Mouse (Mus musculus): ENCODE measurements around the gene Llcfc1. TPM values are rescaled to one million over a fixed set of nuclear protein-coding genes. Genes with fewer than 3 reads are reported as not detected.

Gene Llcfc1
- polyA plus RNA-seq (2012; ENCODE audit: insufficient read depth, low replicate concordance) = not detected in 2 replicates

DNA sequence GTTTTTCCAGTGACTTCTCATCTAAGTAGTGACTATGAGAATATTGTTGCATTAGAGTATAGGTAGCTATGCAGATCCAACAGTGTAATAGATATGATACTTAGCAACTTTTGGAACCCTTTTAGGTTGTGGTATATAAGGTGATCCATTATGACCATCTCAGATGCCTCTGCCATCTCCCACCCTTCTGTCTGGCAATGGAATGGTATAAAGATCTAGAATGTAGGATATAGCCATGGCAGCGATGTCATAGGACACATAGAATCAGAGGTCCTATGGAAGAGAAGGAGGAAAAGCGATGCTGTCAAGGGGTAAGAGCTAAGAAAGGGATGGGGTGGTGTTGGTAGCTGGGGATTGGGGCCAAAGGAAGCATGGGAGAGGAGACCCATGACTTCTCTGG, at the start of gene Llcfc1:
Llcfc1 (plus strand) TSS at position 301 of the 400 bp plus-strand sequence.
- no peak for TF ChIP-seq FLI1 (IDR thresholded peaks at IDR 0.05; ENCODE audit: low read length)
- TF ChIP-seq GATA1 (IDR thresholded peaks at IDR 0.05; ENCODE audit: borderline replicate concordance, low read length) = no peak

DNA sequence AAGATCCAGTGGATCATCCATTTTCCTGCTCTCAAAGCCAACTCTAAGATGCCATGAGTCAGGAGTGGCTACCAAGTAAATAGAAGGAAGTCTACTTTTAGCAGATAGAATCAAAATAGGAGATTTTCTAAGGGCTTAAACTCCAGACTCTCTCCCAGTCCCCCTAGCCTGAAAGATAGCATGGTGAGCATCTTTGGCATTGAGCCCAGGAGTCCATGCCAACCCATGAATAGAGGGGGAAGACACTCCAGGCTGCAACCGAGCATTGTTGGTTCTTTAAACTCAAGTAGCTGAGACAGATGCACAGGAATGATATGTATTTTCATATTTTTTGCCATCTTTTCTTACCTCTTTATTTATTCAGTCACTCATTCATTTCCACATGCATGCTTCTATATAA, 49.0 kb upstream of the Llcfc1 start:
- Histone ChIP-seq H3K9me3 (no peaks in the 10 kb centered on the region), H3K4me3 (replicated peaks) (no peak overlapping the region), H3K4me1 (peaks cover 12% of the 10 kb centered on the region), H3K36me3 (replicated peaks; ENCODE audit: low read length) (no peaks in the 10 kb centered on the region), H3K27me3 (replicated peaks) (peaks cover 6% of the 10 kb centered on the region)
- TF ChIP-seq FLI1 (IDR thresholded peaks at IDR 0.05; ENCODE audit: low read length) = no peak
- TF ChIP-seq GATA1 (IDR thresholded peaks at IDR 0.05; ENCODE audit: borderline replicate concordance, low read length) = no peak

More for the DNA sequence above, at the start of gene Llcfc1:
- peaks cover 12% of the 10 kb centered on the region for H3K27me3 ChIP-seq (replicated peaks)
- no peak within 1 kb of the TSS for H3K4me3 ChIP-seq (replicated peaks)
- H3K4me1 ChIP-seq = no peaks in the 10 kb centered on the region
- H3K9me3 ChIP-seq = no peaks in the 10 kb centered on the region
- no peaks in the 10 kb centered on the region for H3K36me3 ChIP-seq (replicated peaks; ENCODE audit: low read length)

DNA sequence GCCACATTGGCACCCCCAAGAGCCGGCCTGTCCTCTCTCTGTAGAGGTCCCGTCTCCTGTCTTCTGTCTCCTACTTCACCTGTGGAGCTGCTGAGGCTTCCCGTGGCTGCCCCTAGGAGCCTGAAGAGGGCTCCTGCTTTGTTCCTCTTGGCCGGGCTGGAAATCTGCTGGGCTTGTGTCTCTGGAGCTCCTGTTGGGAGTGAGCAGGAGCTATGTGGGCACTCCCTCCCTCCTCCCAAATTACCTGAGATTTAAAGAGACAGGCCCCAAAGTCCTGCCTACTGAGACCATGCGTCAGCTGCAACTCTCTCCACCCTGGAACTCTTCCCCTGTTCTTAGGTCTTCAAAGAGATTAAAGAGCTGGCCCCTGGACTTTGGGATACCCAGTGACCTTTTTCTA, 48.1 kb upstream of the Llcfc1 start, which contains the start of gene Trpv6:
Trpv6 (minus strand) TSS at position 228 of the 400 bp plus-strand sequence.
- Histone ChIP-seq H3K36me3 (replicated peaks; ENCODE audit: low read length) (no peaks in the 10 kb centered on the region), H3K27me3 (replicated peaks) (peaks cover 6% of the 10 kb centered on the region), H3K4me3 (replicated peaks) (no peak within 1 kb of the TSS), H3K4me1 (peaks cover 12% of the 10 kb centered on the region), H3K9me3 (no peaks in the 10 kb centered on the region)
- TF ChIP-seq FLI1 (IDR thresholded peaks at IDR 0.05; ENCODE audit: low read length) = no peak
- TF ChIP-seq GATA1 (IDR thresholded peaks at IDR 0.05; ENCODE audit: borderline replicate concordance, low read length) = no peak

DNA sequence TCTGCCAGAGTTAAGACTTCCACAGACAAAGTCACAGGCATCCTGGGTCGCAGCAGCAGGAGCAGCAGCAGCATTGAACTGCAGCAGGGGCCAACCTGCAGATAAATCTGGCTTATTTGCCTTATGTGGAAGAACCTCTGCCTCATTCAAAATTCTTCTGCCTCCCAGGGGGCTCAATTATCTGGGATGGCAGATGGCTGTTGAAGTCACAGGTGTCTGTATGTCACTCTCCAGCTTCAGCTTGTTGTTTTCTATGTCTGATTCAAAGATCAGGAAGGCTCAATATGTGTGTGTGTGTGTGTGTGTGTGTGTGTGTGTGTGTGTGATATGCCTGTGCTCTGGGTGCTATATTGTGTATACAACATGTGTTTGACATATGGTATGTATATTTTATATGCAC, 46.8 kb upstream of the Llcfc1 start:
- no peak for TF ChIP-seq GATA1 (IDR thresholded peaks at IDR 0.05; ENCODE audit: borderline replicate concordance, low read length)
- TF ChIP-seq FLI1 (IDR thresholded peaks at IDR 0.05; ENCODE audit: low read length) = no peak

DNA sequence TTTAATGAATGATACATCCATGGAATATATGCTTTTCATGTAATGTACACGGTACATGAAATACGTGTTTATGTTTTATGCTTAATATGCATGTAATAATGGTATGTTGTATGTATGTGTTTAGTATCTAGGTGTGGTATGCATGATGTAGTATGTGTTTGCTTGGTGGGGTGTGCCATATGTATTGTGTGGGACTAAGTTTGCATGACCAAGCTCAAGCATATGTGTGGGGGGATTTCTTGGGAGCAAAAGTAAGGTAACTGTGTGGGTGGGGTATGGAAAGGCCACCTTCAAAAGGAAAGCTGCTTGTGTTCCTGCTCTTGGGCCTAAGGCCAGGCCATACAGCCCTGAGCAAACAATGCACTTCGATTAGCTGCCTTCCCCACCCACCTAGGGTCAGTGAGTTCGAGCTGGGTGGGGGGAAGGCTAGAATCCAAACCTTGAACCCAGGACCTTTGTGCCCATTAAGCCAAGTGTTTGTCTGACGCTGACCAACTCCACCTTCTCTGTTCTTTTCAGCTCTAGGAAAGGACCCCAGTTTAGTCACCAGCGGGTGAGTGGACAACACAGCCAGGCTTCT, 46.2 kb upstream of the Llcfc1 start:
- TF ChIP-seq GATA1 (IDR thresholded peaks at IDR 0.05; ENCODE audit: borderline replicate concordance, low read length) = no peak
- TF ChIP-seq FLI1 (IDR thresholded peaks at IDR 0.05; ENCODE audit: low read length) = no peak
- peaks cover 12% of the 10 kb centered on the region for H3K4me1 ChIP-seq
- peaks cover 6% of the 10 kb centered on the region for H3K27me3 ChIP-seq (replicated peaks)
- no peak overlapping the region for H3K4me3 ChIP-seq (replicated peaks)
- no peaks in the 10 kb centered on the region for H3K36me3 ChIP-seq (replicated peaks; ENCODE audit: low read length)
- no peaks in the 10 kb centered on the region for H3K9me3 ChIP-seq

More for the DNA sequence above, 46.8 kb upstream of the Llcfc1 start:
- Histone ChIP-seq H3K9me3 (no peaks in the 10 kb centered on the region), H3K4me1 (peaks cover 12% of the 10 kb centered on the region), H3K27me3 (replicated peaks) (peaks cover 6% of the 10 kb centered on the region), H3K36me3 (replicated peaks; ENCODE audit: low read length) (no peaks in the 10 kb centered on the region), H3K4me3 (replicated peaks) (no peak overlapping the region)

DNA sequence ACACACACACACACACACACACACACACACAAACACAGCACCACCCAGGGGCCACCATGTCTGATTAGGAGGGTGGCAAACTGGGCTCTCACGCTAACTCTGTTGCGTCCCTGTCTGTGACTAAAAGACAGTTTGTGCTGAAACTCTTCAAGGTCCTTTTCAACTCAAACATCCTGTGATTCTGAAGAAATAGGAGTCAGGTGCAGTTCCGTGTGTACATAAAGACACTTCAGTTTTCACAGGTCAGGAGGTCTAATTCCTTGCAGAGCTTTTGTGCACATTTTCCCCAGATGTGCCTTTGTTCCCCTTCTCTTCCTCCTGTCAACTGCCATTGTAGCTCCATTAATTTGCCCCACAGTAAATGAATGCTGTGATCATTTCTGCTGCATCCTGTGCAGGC, 43.8 kb upstream of the Llcfc1 start:
- peaks cover 9% of the 10 kb centered on the region for H3K27me3 ChIP-seq (replicated peaks)
- no peaks in the 10 kb centered on the region for H3K36me3 ChIP-seq (replicated peaks; ENCODE audit: low read length)
- no peak overlapping the region for H3K4me3 ChIP-seq (replicated peaks)
- TF ChIP-seq FLI1 (IDR thresholded peaks at IDR 0.05; ENCODE audit: low read length) (no peak), GATA1 (IDR thresholded peaks at IDR 0.05; ENCODE audit: borderline replicate concordance, low read length) (no peak)
- no peaks in the 10 kb centered on the region; the same call in 1 of the 2 replicates for H3K4me1 ChIP-seq
- H3K9me3 ChIP-seq = no peaks in the 10 kb centered on the region

DNA sequence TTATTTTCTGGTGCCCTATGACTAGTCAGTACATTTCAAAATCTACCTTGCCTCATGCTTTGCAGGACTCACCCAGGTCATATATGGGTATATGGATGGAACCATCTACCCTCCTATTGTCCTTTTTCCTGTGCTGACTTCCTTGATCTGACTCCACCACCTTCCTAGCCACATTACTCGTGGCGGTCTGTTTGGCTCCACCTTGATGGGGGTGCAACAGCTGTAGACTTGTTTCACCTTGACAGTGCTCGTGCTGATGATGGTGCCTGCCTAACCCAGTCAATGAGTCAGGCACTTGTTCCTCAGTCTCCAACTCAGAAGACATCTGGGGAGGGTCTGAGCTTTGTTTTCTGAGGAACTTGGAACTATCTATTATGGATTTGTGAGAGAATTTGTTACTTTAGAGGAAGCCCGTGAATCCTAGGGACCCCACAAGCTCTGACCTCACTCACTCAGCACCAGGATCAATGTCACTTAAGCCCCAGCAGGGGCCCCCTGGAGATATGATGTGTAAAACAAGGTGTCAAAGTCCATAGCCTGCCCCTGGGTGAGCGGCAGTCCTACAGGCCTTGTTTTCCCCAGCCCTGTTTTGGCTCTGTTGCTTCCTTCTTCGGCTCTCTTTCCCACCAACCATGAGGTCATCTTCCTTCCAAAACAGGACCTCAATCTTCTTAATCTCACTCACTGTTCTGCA, 42.9 kb upstream of the Llcfc1 start:
- Histone ChIP-seq H3K36me3 (replicated peaks; ENCODE audit: low read length) (no peaks in the 10 kb centered on the region), H3K27me3 (replicated peaks) (peaks cover 3% of the 10 kb centered on the region), H3K4me1 (no peaks in the 10 kb centered on the region), H3K9me3 (no peaks in the 10 kb centered on the region), H3K4me3 (replicated peaks) (no peak overlapping the region)
- TF ChIP-seq FLI1 (IDR thresholded peaks at IDR 0.05; ENCODE audit: low read length) (no peak), GATA1 (IDR thresholded peaks at IDR 0.05; ENCODE audit: borderline replicate concordance, low read length) (no peak)

DNA sequence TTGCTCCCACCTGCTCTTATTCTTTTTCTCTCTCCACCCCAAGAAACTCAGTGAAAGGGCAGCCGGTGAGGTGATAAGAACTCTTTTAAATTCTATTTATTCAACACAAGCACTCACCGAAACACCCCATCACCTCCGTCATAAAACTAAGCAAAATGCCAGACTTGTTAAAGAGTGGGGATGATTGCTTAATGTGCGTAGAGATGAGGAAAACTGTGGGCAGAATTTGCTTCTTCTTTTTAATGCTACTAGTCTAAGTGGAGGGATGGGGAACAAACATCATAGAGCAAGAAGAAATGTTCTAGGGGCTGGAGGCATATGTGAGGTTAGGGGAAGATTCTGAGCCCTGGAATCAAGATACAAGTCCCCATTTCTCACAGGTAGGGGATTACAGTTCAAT, 41.5 kb upstream of the Llcfc1 start:
- TF ChIP-seq FLI1 (IDR thresholded peaks at IDR 0.05; ENCODE audit: low read length) = no peak
- TF ChIP-seq GATA1 (IDR thresholded peaks at IDR 0.05; ENCODE audit: borderline replicate concordance, low read length) = no peak
- Histone ChIP-seq H3K9me3 (no peaks in the 10 kb centered on the region), H3K27me3 (replicated peaks) (peaks cover 5% of the 10 kb centered on the region), H3K36me3 (replicated peaks; ENCODE audit: low read length) (no peaks in the 10 kb centered on the region), H3K4me1 (no peaks in the 10 kb centered on the region), H3K4me3 (replicated peaks) (no peak overlapping the region)

DNA sequence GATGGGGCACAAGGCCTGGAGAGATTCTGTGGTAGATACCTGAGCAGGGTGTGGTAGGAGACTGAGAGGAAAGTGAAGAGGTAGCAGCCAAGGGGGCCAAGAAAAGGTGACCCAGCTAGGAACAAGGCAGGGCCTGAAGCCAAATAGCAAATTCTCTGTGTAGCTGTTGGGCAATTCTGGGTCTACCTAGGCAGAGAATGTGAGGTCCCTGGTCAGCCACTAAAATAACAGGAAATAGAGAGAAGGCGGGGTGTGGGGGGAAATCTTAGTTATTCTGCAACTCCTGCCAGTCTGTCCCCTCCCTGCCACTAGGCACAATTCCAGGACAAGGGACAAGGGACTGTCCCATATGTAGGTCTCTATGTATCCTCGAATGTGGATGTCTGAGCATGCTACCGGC, 41.0 kb upstream of the Llcfc1 start:
- no peaks in the 10 kb centered on the region for H3K4me1 ChIP-seq
- TF ChIP-seq GATA1 (IDR thresholded peaks at IDR 0.05; ENCODE audit: borderline replicate concordance, low read length) (no peak), FLI1 (IDR thresholded peaks at IDR 0.05; ENCODE audit: low read length) (no peak)
- no peak overlapping the region for H3K4me3 ChIP-seq (replicated peaks)
- H3K36me3 ChIP-seq (replicated peaks; ENCODE audit: low read length) = no peaks in the 10 kb centered on the region
- H3K9me3 ChIP-seq = no peaks in the 10 kb centered on the region
- peaks cover 5% of the 10 kb centered on the region for H3K27me3 ChIP-seq (replicated peaks)

DNA sequence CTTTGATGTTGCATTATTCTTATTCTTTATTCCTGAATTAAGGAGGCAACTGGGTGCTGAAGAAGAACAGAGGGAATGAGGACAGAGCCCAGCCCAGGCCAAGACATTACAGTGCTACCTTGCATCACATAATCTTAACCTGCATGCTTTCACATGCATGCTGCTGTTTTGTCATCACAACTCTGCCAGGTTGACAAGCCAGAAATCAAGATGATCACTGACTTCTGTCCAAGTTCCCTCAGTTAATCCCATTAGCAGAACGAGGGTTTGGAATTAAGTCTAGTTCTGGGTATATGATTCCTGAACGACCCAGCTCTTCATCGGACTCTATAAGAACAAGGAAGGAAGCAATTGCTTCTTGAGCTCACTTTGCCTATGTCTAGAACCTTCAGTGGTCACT, 38.0 kb upstream of the Llcfc1 start:
- TF ChIP-seq GATA1 (IDR thresholded peaks at IDR 0.05; ENCODE audit: borderline replicate concordance, low read length) = no peak
- TF ChIP-seq FLI1 (IDR thresholded peaks at IDR 0.05; ENCODE audit: low read length) = no peak
- Histone ChIP-seq H3K36me3 (replicated peaks; ENCODE audit: low read length) (no peaks in the 10 kb centered on the region), H3K9me3 (no peaks in the 10 kb centered on the region), H3K4me1 (no peaks in the 10 kb centered on the region), H3K27me3 (replicated peaks) (peaks cover 5% of the 10 kb centered on the region), H3K4me3 (replicated peaks) (no peak overlapping the region)
